Mouse (Mus musculus) C2C12 (cell line): Measurements from ENCODE around the gene Paox.

Experiments
- CTCF ChIP-seq: IDR thresholded peaks from one replicate; pipeline ENCODE4 v1.5.1; 2011; ENCODE audit not compliant: control insufficient read depth, insufficient read depth, insufficient read length
- MAX ChIP-seq: IDR thresholded peaks from one replicate; pipeline ENCODE4 v1.6.1; 2011; ENCODE audit warnings: mild to moderate bottlenecking, control low read depth

- no peak for TF ChIP-seq CTCF
- TF ChIP-seq MAX: no peak
Observed at GRCm38 (mm10) chr7:140067397-140067796, 48.2 kb upstream of the Paox start.
